In the genomic region with DNA sequence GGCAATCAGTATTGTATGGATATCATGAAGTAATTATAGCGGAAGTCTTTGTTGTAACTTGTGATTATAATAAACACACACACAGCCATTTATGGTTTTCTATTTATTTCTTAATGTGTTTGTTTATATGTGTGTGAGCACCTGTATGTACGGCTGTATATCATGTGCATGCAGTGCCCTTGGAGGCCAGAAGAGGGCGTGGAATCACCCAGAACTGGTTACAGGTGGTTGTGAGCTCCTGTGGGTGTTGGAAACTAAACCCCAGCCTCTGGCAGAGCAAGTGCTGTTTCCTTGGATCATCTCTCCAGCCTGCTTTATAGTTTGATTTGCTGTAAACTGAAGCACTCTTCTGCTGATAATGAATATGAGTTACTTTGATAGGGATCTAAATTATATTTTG, we compare ENCODE assay signal across 15 mouse cellular contexts. TPM values are rescaled to one million over a fixed set of nuclear protein-coding genes. Genes with fewer than 3 reads are reported as not detected.
DNase-seq lines count a peak whose midpoint lies in the region; ATAC-seq and TF ChIP-seq lines count a peak whose summit lies in the region.
"Had no signal": no experiment of that assay in that cellular context is flagged by ENCODE, and none has a peak within 500 bp of the region (broad histone marks: within the 10 kb centered on the region; RNA-seq: fewer than 3 reads in every experiment).

No protein-coding gene starts in this region.

- H3K9me3 ChIP-seq in stomach, postnatal 0 days (ENCODE audit: control insufficient read depth, low read length): no peaks in the 10 kb centered on the region

- no peak overlapping the region for H3K4me3 ChIP-seq in left cerebral cortex, adult 2 months
- H3K4me3 ChIP-seq in stomach, postnatal 0 days (ENCODE audit: low read depth, low read length): no peak overlapping the region
- H3K4me3 ChIP-seq: forebrain, embryonic 12.5 days had no signal

- TF ChIP-seq CTCF in left cerebral cortex, adult 2 months (IDR thresholded peaks at IDR 0.05): peak; percentile 34
- peak; percentile 48 for TF ChIP-seq CTCF in stomach, postnatal 0 days (IDR thresholded peaks at IDR 0.05; ENCODE audit: low read depth)

- H3K9ac ChIP-seq in stomach, postnatal 0 days (ENCODE audit: low read length): no peak overlapping the region
- H3K9ac ChIP-seq: forebrain, embryonic 12.5 days had no signal

- no peak for ATAC-seq in stomach, postnatal 0 days (ENCODE audit: low FRiP score, low TSS enrichment)

- 61% methylated on average over 3 of the region's 3 CpGs for WGBS in stomach, postnatal 0 days

- TF ChIP-seq EP300 in stomach, postnatal 0 days (optimal IDR thresholded peaks at IDR 0.05): no peak

- peak; percentile 29 to 31 for DNase-seq in cerebellum, postnatal 10 days
- no peak for DNase-seq in cerebellum, adult 18-20 months
- DNase-seq in left cerebral cortex, adult 2 months (ENCODE audit: extremely low spot score in 1 of 2, low spot score in 2 of 2): no peak
- DNase-seq in left cerebral cortex, adult 8-10 months (ENCODE audit: low spot score in 2 of 2): no peak
- DNase-seq in thymus, postnatal 4 days: peak; percentile 50
- DNase-seq in thymus, postnatal 25 days: no peak
- DNase-seq in stomach, postnatal 0 days (ENCODE audit: low spot score): no peak
- no peak for DNase-seq in spleen, postnatal 14 days (ENCODE audit: low spot score in 2 of 2)
- DNase-seq: gastrocnemius, postnatal 14 days; kidney, adult 11 months had no signal

- H3K27ac ChIP-seq in left cerebral cortex, adult 2 months: no peak overlapping the region
- H3K27ac ChIP-seq in stomach, postnatal 0 days (replicated peaks): no peak overlapping the region
- H3K27ac ChIP-seq: forebrain, embryonic 12.5 days had no signal

- 0 out of 2 replicates have a peak, but pooled peaks cover 4% of the 10 kb centered on the region for H3K36me3 ChIP-seq in stomach, postnatal 0 days (ENCODE audit: control insufficient read depth, insufficient read depth, low read length)

- no peak overlapping the region for H3K4me2 ChIP-seq in stomach, postnatal 0 days (replicated peaks; ENCODE audit: low read depth)
- H3K4me2 ChIP-seq: forebrain, embryonic 12.5 days had no signal

- H3K4me1 ChIP-seq in stomach, postnatal 0 days (replicated peaks; ENCODE audit: control insufficient read depth, insufficient read depth): no peaks in the 10 kb centered on the region
- H3K4me1 ChIP-seq: forebrain, embryonic 12.5 days had no signal

- intact Hi-C loops in left cerebral cortex, adult 2 months (cut with DNase I): no loop called here

- no peaks in the 10 kb centered on the region for H3K27me3 ChIP-seq in stomach, postnatal 0 days (ENCODE audit: control insufficient read depth, insufficient read depth, low read length)
- H3K27me3 ChIP-seq: forebrain, embryonic 12.5 days had no signal

RNA-seq across cellular contexts. Expression of gene Dyx1c1, which starts 15.2 kb away (rescaled TPM):
- total RNA-seq in left cerebral cortex, adult 2 months (2021): 1 to 10 TPM; 1.5 to 1.9 TPM
- 1 to 10 TPM; 1.7 to 2.5 (median 2.1) TPM for total RNA-seq in left cerebral cortex, adult 8-10 months (2022)
- polyA plus RNA-seq in stomach, postnatal 0 days (2015; fragmentation: Nextera tagmentation; extraction: Ambion mirVana): 0.28 and 0.51 TPM in 2 replicates
- total RNA-seq: megakaryocyte-erythroid progenitor cell, adult 5-6 weeks had no signal

RNA-seq across cellular contexts. Expression of gene Gm44503, which starts 15.2 kb away (rescaled TPM):
- not detected for total RNA-seq in left cerebral cortex, adult 2 months (2021)
- total RNA-seq in left cerebral cortex, adult 8-10 months (2022): not detected
- not detected in 2 replicates for polyA plus RNA-seq in stomach, postnatal 0 days (2015; fragmentation: Nextera tagmentation; extraction: Ambion mirVana)
- total RNA-seq: gastrocnemius, postnatal 14 days; megakaryocyte-erythroid progenitor cell, adult 5-6 weeks had no signal
- polyA plus RNA-seq: forebrain, embryonic 12.5 days; heart, postnatal 0 days; limb, embryonic 14.5 days; neural tube, embryonic 11.5 days had no signal

RNA-seq across cellular contexts. Expression of gene Pygo1, which starts 18.0 kb away (rescaled TPM):
- total RNA-seq in left cerebral cortex, adult 2 months (2021): 10 to 100 TPM; 18.6 to 19.5 TPM
- total RNA-seq in left cerebral cortex, adult 8-10 months (2022): 10 to 100 TPM; 16.5 to 19.2 (median 17.9) TPM
- polyA plus RNA-seq in stomach, postnatal 0 days (2015; fragmentation: Nextera tagmentation; extraction: Ambion mirVana): 1.1 and 1.4 TPM in 2 replicates
- total RNA-seq: megakaryocyte-erythroid progenitor cell, adult 5-6 weeks had no signal

RNA-seq across cellular contexts. Expression of gene Ccpg1os, which starts 41.8 kb away (rescaled TPM):
- 10 to 100 TPM in 1 of 2 experiments, 1 to 10 TPM in 1; 9.2 to 10.8 TPM for total RNA-seq in left cerebral cortex, adult 2 months (2021)
- 10 to 100 TPM; 10.9 to 14.0 (median 12.2) TPM for total RNA-seq in left cerebral cortex, adult 8-10 months (2022)
- 10.6 and 12.0 TPM in 2 replicates for polyA plus RNA-seq in stomach, postnatal 0 days (2015; fragmentation: Nextera tagmentation; extraction: Ambion mirVana)

RNA-seq across cellular contexts. Expression of gene Ccpg1, which starts 41.8 kb away (rescaled TPM):
- total RNA-seq in left cerebral cortex, adult 2 months (2021): 100 to 1,000 TPM; 124 to 128 TPM
- 100 to 1,000 TPM in 3 of 4 experiments, 10 to 100 TPM in 1; 91.0 to 108 (median 102) TPM for total RNA-seq in left cerebral cortex, adult 8-10 months (2022)
- 22.9 and 26.0 TPM in 2 replicates for polyA plus RNA-seq in stomach, postnatal 0 days (2015; fragmentation: Nextera tagmentation; extraction: Ambion mirVana)

Comparison
In these comparisons a context has a peak if more than half of its experiments do, and no peak if none do; other contexts are left out.
1. DNase-seq: peak in cerebellum, postnatal 10 days (2 of 2) and thymus, postnatal 4 days (single experiment); none in cerebellum, adult 18-20 months (0 of 2), left cerebral cortex, adult 2 months (0 of 2), left cerebral cortex, adult 8-10 months (0 of 2), thymus, postnatal 25 days (single experiment), stomach, postnatal 0 days (single experiment) and spleen, postnatal 14 days (0 of 2).